Mouse (Mus musculus) mammary gland, adult 2 months (tissue): ENCODE results near the gene Adgrb3. TPM values are rescaled to one million over a fixed set of nuclear protein-coding genes. Genes with fewer than 3 reads are reported as not detected.

Experiments
- polyA plus RNA-seq: library from polyadenylated mRNA; depleted of rRNA; stranded (reverse); fragments of >200 nt; gene quantifications from 2 replicates; pipeline ENCODE4 v1.2.3, GENCODE M21; 2012; ENCODE audit warnings: low replicate concordance; rRNA removed

Adgrb3 gene
- not detected in 2 replicates for polyA plus RNA-seq

DNA sequence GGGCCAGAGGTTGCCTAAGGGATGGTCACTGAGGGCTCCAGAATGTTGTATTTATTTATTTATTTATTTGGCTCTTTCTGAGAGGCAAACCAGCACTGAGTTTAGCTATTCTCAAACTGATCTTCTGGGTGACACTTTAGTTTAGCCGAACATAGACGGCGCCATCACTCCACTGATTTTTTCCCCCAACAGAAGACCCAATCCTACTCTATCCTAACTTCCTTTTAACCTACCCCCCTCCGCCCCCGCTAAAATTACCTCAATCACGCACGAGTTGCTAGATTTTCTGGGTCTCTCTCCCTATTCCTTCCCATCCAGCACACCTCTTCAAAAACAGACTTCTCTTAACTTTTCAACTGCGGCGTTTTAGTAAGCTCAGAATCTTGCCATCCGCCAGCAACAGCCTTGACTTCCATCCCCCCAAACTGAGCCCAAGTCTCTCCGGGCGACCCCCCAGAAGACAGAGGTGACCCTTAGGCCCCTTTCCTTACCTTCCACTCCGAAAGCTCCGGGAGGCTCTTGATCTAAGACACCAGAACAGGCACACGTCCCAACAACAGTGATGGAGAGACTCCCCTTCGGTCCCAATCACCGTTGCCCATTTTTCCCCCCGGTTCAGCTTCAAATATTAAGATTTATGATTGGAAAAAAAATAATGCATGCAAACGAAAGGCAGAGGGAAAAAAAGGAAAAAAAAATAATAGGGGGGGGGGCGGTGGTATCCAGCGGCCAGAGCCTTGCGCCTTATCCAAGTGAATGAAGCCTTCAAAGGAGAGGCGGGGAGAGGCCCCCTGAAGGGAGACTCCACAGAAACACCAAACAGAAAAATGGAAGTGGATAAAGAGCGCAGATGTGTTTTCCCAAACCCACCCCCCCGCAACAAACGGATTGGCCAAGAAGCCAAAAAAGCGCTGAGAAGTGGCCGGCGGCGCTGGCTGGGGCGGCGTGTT lies at the start of gene Adgrb3:
TSS of gene Adgrb3 (minus strand) at position 737 of the 950 bp plus-strand sequence.

